In genomic region chr10:126983193-126983725, GRCm38 (mm10) we compare ENCODE assay signal across 9 mouse cellular contexts. TPM values are rescaled to one million over a fixed set of nuclear protein-coding genes. Genes with fewer than 3 reads are reported as not detected.
DNase-seq lines count a peak whose midpoint lies in the region; ATAC-seq lines count a peak whose summit lies in the region.
"Had no signal": no experiment of that assay in that cellular context is flagged by ENCODE, and none has a peak within 500 bp of the region (broad histone marks: within the 10 kb centered on the region; RNA-seq: fewer than 3 reads in every experiment).

No protein-coding gene starts in this region.

- H3K9ac ChIP-seq in heart, embryonic 13.5 days, result peak overlapping the region; percentile 100
- H3K9ac ChIP-seq in forebrain, embryonic 16.5 days (replicated peaks; ENCODE audit: low read depth, low read length), result 0 out of 2 replicates have a peak overlapping the region, but pooled peaks have one; percentile 6
- no peak overlapping the region for H3K9ac ChIP-seq in liver, embryonic 13.5 days

- H3K36me3 ChIP-seq in heart, embryonic 13.5 days, result no peaks in the 10 kb centered on the region
- no peaks in the 10 kb centered on the region for H3K36me3 ChIP-seq in forebrain, embryonic 16.5 days (ENCODE audit: control insufficient read depth, insufficient read depth)
- H3K36me3 ChIP-seq in liver, embryonic 13.5 days, result 0 out of 2 replicates have a peak, but pooled peaks cover 8% of the 10 kb centered on the region

- H3K9me3 ChIP-seq in heart, embryonic 13.5 days, result no peaks in the 10 kb centered on the region
- no peaks in the 10 kb centered on the region for H3K9me3 ChIP-seq in forebrain, embryonic 16.5 days (ENCODE audit: control insufficient read depth, low read length)
- no peaks in the 10 kb centered on the region for H3K9me3 ChIP-seq in liver, embryonic 13.5 days (replicated peaks)

- H3K4me2 ChIP-seq in heart, embryonic 13.5 days, result peak overlapping the region; percentile 86
- peak overlapping the region; percentile 77 for H3K4me2 ChIP-seq in forebrain, embryonic 16.5 days (ENCODE audit: low read length)
- peak overlapping the region; percentile 86 for H3K4me2 ChIP-seq in liver, embryonic 13.5 days

- no peak for DNase-seq in heart, adult 9 months (ENCODE audit: low spot score in 2 of 2)
- no peak for DNase-seq in liver, embryonic 13.5 days
- DNase-seq in layer of hippocampus, postnatal 14 days (ENCODE audit: low spot score in 2 of 2), result no peak
- DNase-seq in layer of hippocampus, adult 9-11 months, result no peak
- DNase-seq in right cerebral cortex, postnatal 4 days, result no peak
- DNase-seq: thymus, postnatal 25 days had no signal

- ATAC-seq in heart, embryonic 13.5 days (ENCODE audit: extremely low read depth, insufficient number of reproducible peaks, low FRiP score, low TSS enrichment), result no peak
- ATAC-seq in forebrain, embryonic 16.5 days, result no peak
- ATAC-seq in liver, embryonic 13.5 days (ENCODE audit: low read depth), result no peak

- 25% methylated on average over 14 of the region's 14 CpGs for WGBS in heart, embryonic 13.5 days
- WGBS in forebrain, embryonic 16.5 days, result 55% methylated on average over 14 of the region's 14 CpGs
- 64% methylated on average over 14 of the region's 14 CpGs for WGBS in liver, embryonic 13.5 days (ENCODE audit: insufficient replicate concordance)

- H3K27ac ChIP-seq in heart, embryonic 13.5 days (replicated peaks), result peak overlapping the region; percentile 100
- peak overlapping the region; percentile 24 for H3K27ac ChIP-seq in brown adipose tissue, adult 24 weeks (replicated peaks; ENCODE audit: low read depth, low read length)
- no peak overlapping the region for H3K27ac ChIP-seq in forebrain, embryonic 16.5 days (ENCODE audit: low read length)
- no peak overlapping the region for H3K27ac ChIP-seq in liver, embryonic 13.5 days

- H3K4me1 ChIP-seq in heart, embryonic 13.5 days, result peaks cover 81% of the 10 kb centered on the region
- peaks cover 58% of the 10 kb centered on the region for H3K4me1 ChIP-seq in brown adipose tissue, adult 24 weeks (ENCODE audit: control insufficient read depth, insufficient read depth, insufficient read length, low read length)
- peaks cover 69% of the 10 kb centered on the region for H3K4me1 ChIP-seq in forebrain, embryonic 16.5 days (replicated peaks; ENCODE audit: control insufficient read depth, insufficient read depth, low read length)
- H3K4me1 ChIP-seq in liver, embryonic 13.5 days (replicated peaks), result peaks cover 84% of the 10 kb centered on the region

- H3K27me3 ChIP-seq in heart, embryonic 13.5 days (replicated peaks), result no peaks in the 10 kb centered on the region
- no peaks in the 10 kb centered on the region for H3K27me3 ChIP-seq in forebrain, embryonic 16.5 days (replicated peaks; ENCODE audit: control insufficient read depth, insufficient read depth, low read length)
- peaks cover 4% of the 10 kb centered on the region; the same call in 1 of the 2 replicates for H3K27me3 ChIP-seq in liver, embryonic 13.5 days

- H3K4me3 ChIP-seq in heart, embryonic 13.5 days, result peak overlapping the region; percentile 97
- peak overlapping the region; percentile 43 for H3K4me3 ChIP-seq in brown adipose tissue, adult 24 weeks (ENCODE audit: insufficient read depth, low read depth, low read length)
- no peak overlapping the region for H3K4me3 ChIP-seq in forebrain, embryonic 16.5 days (replicated peaks; ENCODE audit: low read length)
- H3K4me3 ChIP-seq in liver, embryonic 13.5 days (replicated peaks), result no peak overlapping the region

RNA-seq across cellular contexts. Expression of gene Ctdsp2, which starts 4.7 kb away (rescaled TPM):
- polyA plus RNA-seq in heart, embryonic 13.5 days (2015; fragmentation: Nextera tagmentation; extraction: Ambion mirVana), result 37.1 and 39.6 TPM in 2 replicates
- 42.7 and 48.6 TPM in 2 replicates for polyA plus RNA-seq in brown adipose tissue, adult 24 weeks (2012; ENCODE audit: insufficient read depth, insufficient read length, missing spikeins)
- polyA plus RNA-seq in forebrain, embryonic 16.5 days (2015; fragmentation: Nextera tagmentation; extraction: Ambion mirVana), result 22.9 and 27.6 TPM in 2 replicates
- 9.9 and 10.8 TPM in 2 replicates for polyA plus RNA-seq in liver, embryonic 13.5 days (2015; fragmentation: Nextera tagmentation; extraction: Ambion mirVana)
- total RNA-seq in layer of hippocampus, postnatal 14 days (2021), result 10 to 100 TPM; 90.7 to 93.6 TPM

RNA-seq across cellular contexts. Expression of gene Avil, which starts 17.2 kb away (rescaled TPM):
- 0.17 and 0.21 TPM in 2 replicates for polyA plus RNA-seq in heart, embryonic 13.5 days (2015; fragmentation: Nextera tagmentation; extraction: Ambion mirVana)
- polyA plus RNA-seq in brown adipose tissue, adult 24 weeks (2012; ENCODE audit: insufficient read depth, insufficient read length, missing spikeins), result not detected in 2 replicates
- polyA plus RNA-seq in forebrain, embryonic 16.5 days (2015; fragmentation: Nextera tagmentation; extraction: Ambion mirVana), result 0.15 and 0.40 TPM in 2 replicates
- polyA plus RNA-seq in liver, embryonic 13.5 days (2015; fragmentation: Nextera tagmentation; extraction: Ambion mirVana), result 0.08 and 0.12 TPM in 2 replicates
- total RNA-seq in layer of hippocampus, postnatal 14 days (2021), result under 1 TPM; 0.48 to 0.62 TPM

RNA-seq across cellular contexts. Expression of gene Tsfm, which starts 47.4 kb away (rescaled TPM):
- polyA plus RNA-seq in heart, embryonic 13.5 days (2015; fragmentation: Nextera tagmentation; extraction: Ambion mirVana), result 86.6 and 92.5 TPM in 2 replicates
- polyA plus RNA-seq in brown adipose tissue, adult 24 weeks (2012; ENCODE audit: insufficient read depth, insufficient read length, missing spikeins), result 67.3 and 73.2 TPM in 2 replicates
- polyA plus RNA-seq in forebrain, embryonic 16.5 days (2015; fragmentation: Nextera tagmentation; extraction: Ambion mirVana), result 60.8 and 66.0 TPM in 2 replicates
- polyA plus RNA-seq in liver, embryonic 13.5 days (2015; fragmentation: Nextera tagmentation; extraction: Ambion mirVana), result 65.7 and 75.6 TPM in 2 replicates
- 10 to 100 TPM; 27.4 to 31.9 TPM for total RNA-seq in layer of hippocampus, postnatal 14 days (2021)

RNA-seq across cellular contexts. Expression of gene Mettl1, which starts 58.0 kb away (rescaled TPM):
- polyA plus RNA-seq in heart, embryonic 13.5 days (2015; fragmentation: Nextera tagmentation; extraction: Ambion mirVana), result 36.3 and 41.7 TPM in 2 replicates
- 6.0 and 10.4 TPM in 2 replicates for polyA plus RNA-seq in brown adipose tissue, adult 24 weeks (2012; ENCODE audit: insufficient read depth, insufficient read length, missing spikeins)
- polyA plus RNA-seq in forebrain, embryonic 16.5 days (2015; fragmentation: Nextera tagmentation; extraction: Ambion mirVana), result 20.1 and 23.0 TPM in 2 replicates
- polyA plus RNA-seq in liver, embryonic 13.5 days (2015; fragmentation: Nextera tagmentation; extraction: Ambion mirVana), result 28.3 and 29.5 TPM in 2 replicates
- 10 to 100 TPM; 10.2 to 10.9 TPM for total RNA-seq in layer of hippocampus, postnatal 14 days (2021)

RNA-seq across cellular contexts. Expression of gene Eef1akmt3, which starts 58.1 kb away (rescaled TPM):
- polyA plus RNA-seq in heart, embryonic 13.5 days (2015; fragmentation: Nextera tagmentation; extraction: Ambion mirVana), result 0.33 and 0.34 TPM in 2 replicates
- not detected in 2 replicates for polyA plus RNA-seq in brown adipose tissue, adult 24 weeks (2012; ENCODE audit: insufficient read depth, insufficient read length, missing spikeins)
- 0.11 and 0.18 TPM in 2 replicates for polyA plus RNA-seq in forebrain, embryonic 16.5 days (2015; fragmentation: Nextera tagmentation; extraction: Ambion mirVana)
- 0.07 and 0.14 TPM in 2 replicates for polyA plus RNA-seq in liver, embryonic 13.5 days (2015; fragmentation: Nextera tagmentation; extraction: Ambion mirVana)
- total RNA-seq in layer of hippocampus, postnatal 14 days (2021), result under 1 TPM; 0.36 to 0.41 TPM

Comparison
In these comparisons a context has a peak if more than half of its experiments do, and no peak if none do; other contexts are left out.
1. H3K27ac ChIP-seq: peak in heart, embryonic 13.5 days (single experiment) and brown adipose tissue, adult 24 weeks (single experiment); none in forebrain, embryonic 16.5 days (single experiment) and liver, embryonic 13.5 days (single experiment).
2. H3K4me3 ChIP-seq: peak in heart, embryonic 13.5 days (single experiment) and brown adipose tissue, adult 24 weeks (single experiment); none in forebrain, embryonic 16.5 days (single experiment) and liver, embryonic 13.5 days (single experiment).
3. Peak in every context shown above with its lines, with median percentiles within 50 percentile points of each other: H3K4me2 ChIP-seq.